Mouse (Mus musculus) adrenal gland (tissue): ENCODE results near the gene Zbtb9.

Experiments
- intact Hi-C: fragments of 180-260 bp; cut with DNase I; formaldehyde crosslinking; loops from one replicate; pipeline ENCODE4 v1.15.1; 2025

Zbtb9 gene

DNA sequence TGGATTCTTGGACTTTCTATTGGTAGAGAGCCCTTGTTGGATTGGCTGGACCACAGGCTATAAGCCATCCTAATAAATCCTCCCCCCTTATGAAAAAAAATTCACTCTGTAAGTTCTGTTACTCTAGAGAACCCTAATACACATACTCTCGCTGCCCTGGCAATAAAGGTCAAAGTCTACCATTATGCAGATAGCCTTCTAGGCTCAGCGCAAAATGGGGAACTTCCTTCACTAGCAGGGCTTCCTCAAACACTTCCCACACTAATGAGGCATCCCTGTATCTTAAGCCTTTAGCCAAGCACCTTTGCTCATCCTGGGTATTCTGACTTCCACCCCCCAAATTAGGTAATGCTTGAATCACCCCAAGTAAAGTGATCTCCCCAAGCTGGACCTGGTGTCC is 35.3 kb downstream of the Zbtb9 start:
- intact Hi-C loops = no loop called here

DNA sequence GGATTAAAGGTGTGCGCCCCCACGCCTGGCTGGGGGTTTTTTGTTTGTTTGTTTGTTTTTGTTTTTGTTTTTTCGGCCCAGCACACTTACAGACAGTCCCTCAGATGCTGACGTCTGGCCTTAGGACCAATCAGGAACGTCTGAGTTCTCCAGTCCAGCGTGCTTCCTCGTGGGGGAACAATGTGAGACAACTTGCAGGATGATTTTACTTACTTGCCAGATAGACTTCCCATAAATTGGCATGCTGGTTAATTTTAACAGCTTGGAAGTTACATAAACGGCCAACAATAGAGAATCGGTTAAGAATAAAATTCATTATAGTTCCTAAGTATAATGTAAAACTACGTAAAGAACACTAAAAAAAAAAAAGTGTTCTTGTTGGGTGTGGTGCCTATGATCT is 38.2 kb downstream of the Zbtb9 start:
- intact Hi-C loops = no loop called here

DNA sequence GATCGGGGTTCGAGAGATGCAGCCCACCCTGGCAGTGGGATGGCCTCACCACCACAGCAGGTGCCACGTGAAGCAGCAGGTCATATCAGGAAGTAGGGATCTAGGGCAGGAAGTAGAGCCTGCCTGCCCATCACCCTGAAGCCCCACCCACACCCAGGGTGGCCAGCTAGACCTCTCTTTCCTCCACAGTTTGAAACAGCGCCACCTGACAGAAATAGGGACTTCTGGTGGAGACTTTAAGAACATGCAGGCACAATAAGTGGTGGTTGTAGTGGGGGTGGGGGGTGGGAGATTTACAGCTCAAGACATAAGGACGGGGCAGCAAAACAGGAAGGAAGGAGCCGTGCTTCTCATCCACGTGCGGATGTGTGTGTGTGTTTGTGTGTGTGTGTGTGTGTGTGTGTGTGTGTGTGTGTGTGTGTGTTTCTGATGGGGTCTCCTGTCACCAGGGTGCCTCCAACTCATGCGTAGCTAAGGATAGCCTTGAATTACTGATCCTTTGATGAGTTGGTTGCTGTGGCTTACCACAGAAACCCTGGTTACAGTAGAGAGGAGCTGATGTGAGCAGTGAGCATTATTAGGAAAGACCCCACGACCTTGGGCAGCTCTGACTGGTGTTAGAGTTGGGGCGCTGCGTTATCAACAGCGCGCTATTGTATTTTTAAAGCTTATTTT is 39.2 kb downstream of the Zbtb9 start:
- intact Hi-C loops = no loop called here

DNA sequence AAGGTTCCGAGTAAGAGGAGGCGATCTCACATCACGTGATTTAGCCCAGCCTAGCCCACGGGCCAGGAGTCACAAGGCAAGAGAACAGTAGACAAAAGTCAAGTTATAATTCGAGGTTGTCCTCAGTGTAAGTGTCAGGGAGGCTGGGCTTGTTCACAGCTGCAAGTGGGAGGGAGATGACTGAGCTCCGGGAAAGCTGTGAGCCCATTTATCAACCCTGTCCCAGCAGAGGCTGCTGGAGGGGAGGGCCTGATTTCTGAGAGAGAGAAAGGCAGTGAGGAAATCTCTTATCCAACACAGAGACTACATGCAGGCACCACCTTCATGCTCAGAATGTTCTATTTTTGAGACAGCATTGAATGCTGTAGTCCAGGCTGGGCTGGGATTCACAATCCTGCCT is 39.9 kb downstream of the Zbtb9 start:
- intact Hi-C loops = no loop called here

DNA sequence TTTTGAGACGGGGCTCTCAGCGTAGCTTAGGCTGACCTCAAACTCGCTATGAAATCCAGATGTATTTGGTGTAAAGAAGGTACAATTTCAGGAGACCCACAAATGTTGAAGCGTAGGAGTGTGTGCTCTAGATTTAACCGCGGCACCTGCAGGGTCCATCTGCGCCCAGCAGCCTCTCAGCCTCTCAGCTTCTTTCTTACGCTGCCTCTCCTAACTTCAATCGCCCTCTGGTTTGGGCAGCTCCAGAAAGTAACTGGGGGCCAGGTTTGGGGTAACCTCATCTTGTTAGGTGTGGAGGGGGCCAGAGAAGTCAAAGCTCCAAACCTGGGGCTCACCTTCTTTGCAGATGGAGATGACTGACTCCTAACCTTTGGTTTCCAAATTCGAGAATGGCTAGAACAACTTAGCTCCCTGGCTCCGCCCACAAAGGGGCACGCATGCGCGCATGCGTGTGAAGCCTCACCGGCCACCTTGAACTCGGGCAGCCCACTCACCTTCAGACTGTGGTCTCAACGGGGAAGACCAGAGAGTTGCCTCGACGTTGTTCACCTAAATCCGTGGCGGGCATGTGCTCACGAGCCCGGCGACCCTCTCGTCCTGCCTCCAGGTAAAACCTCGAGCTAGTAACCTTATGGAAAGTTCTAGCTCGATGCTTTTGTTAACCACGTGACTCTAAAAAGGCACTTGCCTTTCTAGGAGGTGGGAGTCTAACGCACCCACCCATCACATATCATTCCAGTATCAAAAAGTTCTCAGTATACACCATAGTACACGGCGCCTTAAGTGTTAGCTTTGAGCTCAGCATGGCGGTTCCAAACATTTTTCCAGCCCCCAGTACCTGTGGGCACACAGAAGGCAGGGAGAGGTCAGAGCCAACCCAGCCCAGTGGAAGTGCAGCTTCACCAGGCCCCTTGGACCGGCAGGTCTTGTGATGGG is 44.9 kb downstream of the Zbtb9 start:
- intact Hi-C loops = no loop called here

DNA sequence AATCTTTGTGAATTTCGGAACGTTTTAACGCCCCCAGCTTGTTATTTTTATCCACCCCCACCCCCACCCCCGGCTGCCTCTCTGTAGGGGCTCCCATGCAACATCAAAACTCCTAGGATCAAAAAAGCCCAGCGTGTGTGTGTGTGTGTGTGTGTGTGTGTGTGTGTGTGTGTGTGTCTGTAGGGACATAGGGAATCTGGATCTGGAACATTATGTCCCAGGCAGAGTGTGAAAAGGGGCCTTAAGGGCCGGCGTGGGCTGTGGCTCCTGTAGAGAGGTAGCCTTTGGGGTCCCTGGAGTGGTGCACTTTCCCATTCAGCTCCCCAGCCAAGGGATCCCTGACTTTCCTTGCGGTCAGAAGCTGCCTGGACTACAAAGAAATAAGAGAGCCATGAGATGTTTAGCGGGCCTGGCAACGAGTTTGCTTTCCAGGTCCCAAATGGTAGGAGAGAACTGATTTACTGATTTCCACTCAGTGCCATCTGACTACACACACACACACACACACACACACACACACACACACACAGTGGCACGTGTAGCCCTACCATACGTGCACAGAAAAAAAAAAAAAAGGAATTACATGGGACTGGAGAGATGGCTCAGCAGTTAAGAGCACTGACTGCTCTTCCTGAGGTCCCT is 45.7 kb downstream of the Zbtb9 start:
- intact Hi-C loops = no loop called here

GRCm38 (mm10) chr17:27021076-27021475 is 48.1 kb downstream of the Zbtb9 start:
- intact Hi-C loops = no loop called here

DNA sequence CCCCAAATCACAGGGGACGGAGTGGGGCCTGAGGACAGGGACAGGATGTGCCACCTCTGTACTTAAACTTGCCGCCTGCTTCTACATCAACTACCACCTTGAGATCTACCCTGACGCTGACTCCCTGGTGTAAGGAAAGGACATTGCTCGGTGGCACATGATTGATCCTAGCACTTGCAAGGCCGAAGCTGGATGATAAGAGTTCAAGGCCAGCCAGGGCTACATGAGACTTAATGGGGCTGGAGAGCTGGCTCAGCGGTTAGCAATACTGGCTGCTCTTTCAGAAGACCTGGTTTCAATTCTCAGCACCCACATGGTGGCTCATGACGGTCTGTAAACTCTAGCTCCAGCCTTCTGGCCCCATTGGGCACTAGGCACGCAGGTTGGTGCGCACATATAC is 48.8 kb downstream of the Zbtb9 start:
- intact Hi-C loops = no loop called here

DNA sequence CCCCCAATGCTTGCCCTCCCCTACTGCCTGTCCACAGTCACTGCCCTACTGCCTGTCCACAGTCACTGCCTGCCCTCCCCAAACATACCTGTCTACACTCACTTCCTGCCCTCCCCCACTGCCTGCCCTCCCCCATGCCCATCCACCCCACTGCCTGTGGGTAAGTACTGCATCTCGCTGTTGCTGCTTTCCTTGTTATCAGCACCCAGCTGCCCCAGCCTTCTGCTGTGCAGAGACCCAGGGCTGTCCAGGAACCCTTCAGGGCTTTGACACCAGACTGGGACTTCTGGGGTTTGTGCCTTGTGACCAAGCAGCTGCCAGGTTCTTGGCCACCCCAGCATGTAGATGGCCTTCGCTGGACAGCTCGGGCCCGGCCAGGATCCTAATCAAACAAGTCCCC is 50.4 kb downstream of the Zbtb9 start:
- intact Hi-C loops = no loop called here

DNA sequence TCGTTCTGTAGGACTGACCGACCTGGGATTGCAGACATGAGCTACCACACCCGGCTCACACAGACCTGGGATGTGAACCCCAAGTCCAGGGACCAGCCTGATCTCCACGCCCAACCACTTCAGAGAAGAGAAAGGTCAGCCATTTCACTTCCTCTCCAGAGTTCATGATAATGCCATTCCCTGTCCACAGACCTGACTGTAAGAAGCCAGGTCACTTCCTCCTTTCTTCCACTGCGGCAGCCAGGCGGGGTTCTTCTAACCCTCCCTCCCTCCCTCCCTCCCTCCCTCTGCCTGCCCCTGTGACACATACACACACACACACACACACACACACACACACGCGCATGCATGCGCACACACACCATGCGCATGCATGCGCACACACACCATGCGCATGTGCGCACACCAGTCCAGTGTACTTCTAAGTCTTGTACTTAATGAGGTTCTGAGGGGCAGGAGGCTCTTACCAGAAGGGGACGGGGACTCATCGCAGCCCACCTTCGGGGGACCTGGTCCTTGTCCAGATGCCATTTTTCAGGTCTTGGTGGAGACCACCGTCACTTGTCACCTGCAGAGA is 52.4 kb downstream of the Zbtb9 start:
- intact Hi-C loops = loop anchor here (5.0 kb wide), 1 partner anchor 88 kb away; the partner anchor contains the start of gene Cuta

GRCm38 (mm10) chr17:27025951-27026350 is 53.0 kb downstream of the Zbtb9 start:
- intact Hi-C loops = loop anchor here (5.0 kb wide), 1 partner anchor 89 kb away; the partner anchor contains the start of gene Cuta

- intact Hi-C loops = loop anchor here (5.0 kb wide), 1 partner anchor 90 kb away; the partner anchor contains the start of gene Cuta
These were observed 54.7 kb downstream of the Zbtb9 start for GRCm38 (mm10) chr17:27027460-27028283.

DNA sequence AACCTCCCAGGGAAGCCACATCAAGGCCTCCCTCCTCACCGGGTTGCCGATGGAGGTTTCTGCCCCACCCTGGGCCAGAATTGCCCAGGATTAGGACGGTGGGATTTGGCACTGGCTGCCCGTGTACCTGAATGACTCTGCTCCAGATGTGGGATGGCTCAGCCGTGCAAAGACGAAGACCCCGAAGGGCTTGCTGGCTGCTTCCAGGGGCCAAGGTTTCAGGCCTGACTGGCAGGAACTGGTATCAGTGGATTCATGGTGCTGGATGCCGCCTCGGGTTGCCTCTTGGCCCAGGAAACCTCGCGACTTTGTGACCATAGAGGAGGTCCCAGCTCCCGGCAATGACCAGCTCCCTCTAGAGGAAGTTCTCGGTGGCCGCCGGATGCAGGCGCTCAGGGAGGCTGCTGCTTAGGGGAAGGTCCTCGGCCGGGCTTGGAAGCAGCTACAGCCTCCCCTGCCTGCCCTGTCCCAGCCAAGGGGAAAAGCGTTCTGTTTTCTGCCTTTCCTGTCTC is 55.4 kb downstream of the Zbtb9 start:
- intact Hi-C loops = loop anchor here (5.0 kb wide), 1 partner anchor 91 kb away; the partner anchor contains the start of gene Cuta

GRCm38 (mm10) chr17:27028909-27029308 is 55.9 kb downstream of the Zbtb9 start, which contains the start of gene Bak1:
Gene Bak1 (minus strand): TSS chr17:27029009.
- intact Hi-C loops = loop anchor here (5.0 kb wide), 1 partner anchor 92 kb away; the partner anchor contains the start of gene Cuta

DNA sequence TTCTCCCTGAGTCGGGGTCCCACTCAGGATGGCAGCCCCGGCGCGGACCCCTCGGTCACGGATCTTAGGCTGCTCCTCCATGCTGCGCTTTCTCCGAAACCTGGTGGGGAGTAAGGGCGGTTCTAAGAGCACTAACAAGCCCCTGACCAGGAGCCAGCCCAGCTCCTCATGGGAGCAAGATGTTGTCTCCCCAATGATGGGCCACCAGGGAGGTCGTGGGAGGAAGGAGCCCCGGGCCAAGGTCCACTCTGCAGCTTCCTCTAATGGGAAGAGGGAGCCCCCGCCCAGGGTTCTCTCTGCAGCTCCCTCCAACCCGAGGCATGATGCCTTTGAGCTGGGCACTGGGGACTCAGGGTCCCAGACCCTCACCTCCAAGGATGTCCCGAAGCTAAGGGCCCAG is 56.5 kb downstream of the Zbtb9 start:
- intact Hi-C loops = loop anchor here (5.0 kb wide), 1 partner anchor 92 kb away; the partner anchor contains the start of gene Cuta

GRCm38 (mm10) chr17:27030896-27031295 is 57.9 kb downstream of the Zbtb9 start:
- intact Hi-C loops = loop anchor here (5.0 to 10.0 kb wide), 4 partner anchors 56 to 494 kb away; partner anchors contain the start of gene Grm4

GRCm38 (mm10) chr17:27032328-27032727 is 59.4 kb downstream of the Zbtb9 start:
- intact Hi-C loops = loop anchor here (5.0 to 10.0 kb wide), 4 partner anchors 55 to 492 kb away; partner anchors contain the start of gene Grm4

DNA sequence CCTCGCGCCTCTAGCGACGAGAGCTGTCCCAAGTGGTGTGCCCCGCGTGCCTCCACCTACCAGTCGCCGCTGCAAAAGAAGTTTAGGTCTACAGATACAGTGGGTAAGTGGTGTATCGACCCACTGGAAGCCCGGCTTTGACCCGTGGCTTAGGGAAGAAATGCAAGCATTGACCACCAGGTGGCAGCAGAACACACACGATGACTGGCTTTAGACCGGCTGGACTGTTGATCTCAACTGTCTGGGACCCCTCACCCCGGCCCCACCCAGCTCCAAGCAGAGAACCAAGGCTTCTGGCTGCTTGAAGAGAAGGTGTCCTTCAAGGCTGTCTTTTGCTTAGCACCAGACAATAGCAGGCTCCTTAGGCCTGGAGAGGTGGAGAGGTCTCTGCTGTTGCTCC is 59.9 kb downstream of the Zbtb9 start:
- intact Hi-C loops = loop anchor here (5.0 to 10.0 kb wide), 4 partner anchors 54 to 492 kb away; partner anchors contain the start of gene Grm4

- intact Hi-C loops = loop anchor here (10.0 kb wide), 1 partner anchor 488 kb away; the partner anchor contains the start of gene Grm4
These were observed 63.5 kb downstream of the Zbtb9 start for GRCm38 (mm10) chr17:27036465-27036864.
